Mouse (Mus musculus): ENCODE results near the gene Slc2a2. TPM values are rescaled to one million over a fixed set of nuclear protein-coding genes. Genes with fewer than 3 reads are reported as not detected.
A peak's percentile ranks its signal among the peaks of the same experiment; 100 is the strongest.
"Not testable (repeated sequence)": the region's sequence is repeated elsewhere in the genome, so short reads cannot be mapped to it uniquely, and the experiment has no call there.

The Slc2a2 gene
- total RNA-seq, 4 experiments from 2014 or later, result not detected

DNA sequence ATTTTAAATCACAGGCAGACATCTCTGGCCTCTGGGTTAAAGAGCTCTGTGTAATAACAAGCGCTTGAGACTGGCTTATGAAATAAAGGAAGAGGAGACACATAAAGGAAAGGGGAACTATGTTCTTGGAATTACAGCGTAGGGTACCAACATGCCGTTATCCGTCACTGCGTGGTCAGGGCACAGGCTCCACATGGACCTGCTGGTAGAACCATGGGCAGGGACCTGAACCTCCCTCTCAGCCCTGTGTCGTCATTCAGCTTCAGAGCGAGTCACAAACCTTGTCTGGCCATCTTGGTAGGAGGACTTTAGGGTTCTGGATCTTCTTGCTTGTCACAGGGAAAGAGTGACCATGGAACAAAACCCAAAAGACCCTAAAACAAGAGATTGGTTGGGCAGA is 28.7 kb downstream of the Slc2a2 start:
- no peak for DNase-seq (ENCODE audit: low spot score in 2 of 2)

GRCm38 (mm10) chr3:28734712-28735111 is 37.0 kb downstream of the Slc2a2 start:
- DNase-seq (ENCODE audit: low spot score in 2 of 2), result no peak

- no peak for DNase-seq (ENCODE audit: low spot score in 2 of 2)
Measured at GRCm38 (mm10) chr3:28736981-28737380, 39.3 kb downstream of the Slc2a2 start.

DNA sequence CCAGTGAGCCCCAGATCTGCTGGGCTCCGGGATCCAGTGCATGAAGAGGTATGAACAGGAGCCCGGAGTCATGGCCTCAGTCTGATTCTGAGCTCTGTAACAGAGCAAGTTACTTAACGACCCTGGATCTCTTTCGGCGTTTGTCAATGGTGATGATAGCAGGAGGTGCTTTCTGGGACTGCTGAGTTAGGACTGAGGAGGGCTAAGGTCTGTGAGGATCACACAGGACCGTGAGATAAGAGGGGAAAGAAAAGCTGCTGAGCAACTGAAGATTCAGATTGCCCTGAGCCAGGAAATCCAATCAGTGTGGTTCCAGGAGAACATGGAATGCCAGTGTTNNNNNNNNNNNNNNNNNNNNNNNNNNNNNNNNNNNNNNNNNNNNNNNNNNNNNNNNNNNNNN is 42.6 kb downstream of the Slc2a2 start:
- no peak for DNase-seq (ENCODE audit: low spot score in 2 of 2)

DNA sequence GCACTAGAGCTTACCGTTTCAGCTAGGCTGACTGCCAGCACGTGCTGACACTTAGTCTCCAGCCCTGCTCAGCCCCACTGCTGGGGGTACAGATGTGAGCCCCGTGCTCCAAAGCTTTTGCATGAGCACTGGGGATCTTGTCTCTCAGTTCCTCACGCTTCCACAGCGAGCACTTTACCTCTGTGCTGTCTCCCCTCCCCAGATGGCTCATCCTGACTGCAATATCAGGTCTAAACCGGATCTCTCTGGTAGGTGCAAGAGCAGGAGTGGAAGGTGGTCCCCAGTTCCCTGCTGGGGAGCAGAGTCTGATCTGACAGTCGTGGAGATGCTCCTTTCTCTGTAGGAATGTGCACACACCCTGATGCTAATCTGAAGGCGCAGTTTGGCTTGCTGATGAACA is 45.5 kb downstream of the Slc2a2 start:
- DNase-seq (ENCODE audit: low spot score in 2 of 2), result no peak

DNA sequence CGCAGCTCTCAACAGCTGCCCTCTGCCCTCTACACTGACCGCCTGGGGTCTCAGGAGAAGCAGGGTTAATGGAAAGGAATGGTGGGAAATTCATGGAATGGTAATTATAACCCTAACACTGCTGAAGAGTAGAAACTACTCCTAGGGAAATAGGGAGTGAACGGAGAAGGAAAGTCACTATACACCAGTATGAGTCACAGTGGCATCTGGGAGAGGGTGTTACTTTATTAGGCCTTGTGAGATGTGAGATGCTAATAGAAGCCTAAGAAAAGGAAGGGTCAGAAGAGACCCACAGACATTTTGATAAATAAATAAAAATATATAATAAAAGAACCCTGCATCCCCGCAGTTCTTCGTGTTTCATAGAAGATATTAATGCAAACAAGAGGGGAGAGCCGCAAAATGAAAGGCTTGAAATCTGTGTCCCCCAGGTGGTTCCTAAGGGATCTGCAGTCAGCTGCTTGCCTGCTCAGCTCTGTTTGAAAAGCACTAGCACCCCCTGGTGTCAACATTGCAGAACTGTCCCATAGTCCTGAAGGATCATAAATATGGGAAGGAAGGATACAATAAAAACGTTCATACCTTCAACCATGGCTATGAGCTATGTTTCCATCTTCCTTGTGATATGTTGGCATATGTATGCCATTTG is 48.3 kb downstream of the Slc2a2 start:
- peak; percentile 22 to 69 for DNase-seq (ENCODE audit: low spot score in 2 of 2)

- no peak for DNase-seq (ENCODE audit: low spot score in 2 of 2)
Measured at GRCm38 (mm10) chr3:28748151-28748550, 50.4 kb downstream of the Slc2a2 start.

- DNase-seq (ENCODE audit: low spot score in 2 of 2), result no peak
Measured at GRCm38 (mm10) chr3:28748956-28749355, 51.3 kb downstream of the Slc2a2 start.

GRCm38 (mm10) chr3:28755477-28755876 is 57.8 kb downstream of the Slc2a2 start:
- no peak for DNase-seq (ENCODE audit: low spot score in 2 of 2)

GRCm38 (mm10) chr3:28761225-28761789 is 63.6 kb downstream of the Slc2a2 start:
- no peak for DNase-seq (ENCODE audit: low spot score in 2 of 2)

DNA sequence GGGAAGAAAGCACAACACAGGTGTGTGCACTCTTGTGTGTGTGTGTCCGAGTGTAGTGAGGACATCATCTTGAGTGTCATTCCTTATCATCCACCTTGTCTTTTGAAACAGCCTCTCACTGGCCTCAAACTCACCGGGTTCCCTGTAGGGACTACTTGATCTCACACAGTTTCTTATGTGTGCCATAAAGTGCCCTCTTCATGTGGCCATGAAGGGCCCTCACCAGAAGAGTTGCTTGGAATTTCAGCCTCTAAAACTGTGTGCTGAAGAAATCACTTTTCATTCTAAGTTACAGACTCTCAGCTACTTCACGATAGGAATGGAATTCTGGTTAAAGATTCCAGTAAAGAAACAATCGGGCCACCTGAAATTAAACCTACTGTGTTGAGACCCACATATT is 69.2 kb downstream of the Slc2a2 start:
- DNase-seq (ENCODE audit: low spot score in 2 of 2), result no peak

DNA sequence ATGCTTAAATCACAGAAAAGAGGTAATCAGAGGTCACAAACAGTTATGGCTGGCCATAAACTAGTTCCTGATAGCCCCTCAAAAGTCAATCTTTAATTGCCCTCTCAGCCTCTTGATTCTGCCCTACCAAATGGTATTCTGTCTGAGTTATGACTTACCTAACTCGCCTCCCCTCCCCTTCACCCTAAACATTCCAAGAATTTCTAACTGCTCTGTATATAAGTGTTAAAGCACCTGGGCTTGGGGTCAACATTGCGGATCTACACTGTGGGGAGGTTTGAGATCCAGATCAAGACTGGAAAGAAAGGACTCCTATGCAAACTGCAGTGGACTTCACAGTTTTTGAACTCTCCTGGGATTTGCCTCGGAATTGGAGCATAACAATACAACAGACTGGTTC is 70.5 kb downstream of the Slc2a2 start:
- DNase-seq (ENCODE audit: low spot score in 2 of 2), result no peak

- DNase-seq (ENCODE audit: low spot score in 2 of 2), result not testable (repeated sequence)
Measured at GRCm38 (mm10) chr3:28772919-28773318, 75.2 kb downstream of the Slc2a2 start.

GRCm38 (mm10) chr3:28775361-28775760 is 77.7 kb downstream of the Slc2a2 start:
- no peak for DNase-seq (ENCODE audit: low spot score in 2 of 2)

DNA sequence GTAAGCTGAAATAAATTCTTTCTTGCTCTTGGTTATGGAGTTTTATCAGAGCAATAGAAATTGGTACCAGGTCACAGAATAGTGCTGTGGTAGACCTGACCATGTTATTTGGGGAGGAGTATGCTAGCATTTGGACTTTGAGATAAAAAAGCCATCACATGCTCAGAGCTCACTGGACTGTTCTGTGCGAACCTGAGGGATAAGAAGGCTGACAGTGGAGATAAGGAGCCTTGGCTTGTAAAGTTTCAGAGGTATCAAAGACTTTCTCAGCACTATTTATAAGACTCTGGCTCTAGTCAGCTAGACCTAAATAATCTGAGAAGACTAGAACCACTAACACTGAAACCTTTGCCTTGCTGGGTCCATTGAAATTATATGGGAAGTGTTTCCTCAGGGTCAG is 78.3 kb downstream of the Slc2a2 start:
- no peak for DNase-seq (ENCODE audit: low spot score in 2 of 2)

- no peak for DNase-seq (ENCODE audit: low spot score in 2 of 2)
Measured at GRCm38 (mm10) chr3:28776491-28776890, 78.8 kb downstream of the Slc2a2 start.

DNA sequence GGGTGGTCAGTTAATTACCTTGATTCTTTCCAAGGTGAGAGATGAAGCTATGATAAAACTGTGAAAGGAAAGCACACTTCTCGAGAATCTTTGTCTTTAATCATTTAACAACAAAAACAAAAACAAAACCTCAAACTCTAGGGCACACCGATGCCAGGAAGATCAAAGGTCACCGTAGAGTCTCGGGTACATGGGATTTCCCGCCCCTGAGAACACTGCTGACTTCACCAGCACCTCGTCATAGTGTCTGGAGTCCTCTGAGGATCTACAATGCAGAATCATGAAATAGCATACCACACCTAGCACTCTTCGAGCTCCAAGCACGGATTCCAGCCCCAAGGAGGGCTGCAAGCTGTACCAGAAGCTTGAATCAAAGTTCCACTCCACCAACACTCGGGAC is 82.8 kb downstream of the Slc2a2 start:
- peak in 1 of 2 experiments; percentile 9 for DNase-seq (ENCODE audit: low spot score in 2 of 2)

Other genes starting within 250 kb of the Slc2a2 start
- 10 to 100 TPM; 34.7 to 41.4 (median 39.1) TPM for gene Eif5a2, start 83.4 kb downstream of the Slc2a2 start, total RNA-seq (2022)
- gene Rpl22l1, start 107.5 kb downstream of the Slc2a2 start, total RNA-seq (2022), result 100 to 1,000 TPM; 203 to 235 (median 213) TPM
- not detected for gene Gm1527, start 194.7 kb downstream of the Slc2a2 start, total RNA-seq (2022)

Data from left cerebral cortex, adult 8-10 months (tissue).